ENCODE assay signal across 10 mouse cellular contexts in genomic region chr1:187439170-187439914, GRCm38 (mm10).
DNase-seq lines count a peak whose midpoint lies in the region; ATAC-seq lines count a peak whose summit lies in the region.
"Had no signal": no experiment of that assay in that cellular context is flagged by ENCODE, and none has a peak within 500 bp of the region (broad histone marks: within the 10 kb centered on the region; RNA-seq: fewer than 3 reads in every experiment).

No protein-coding gene starts in this region.

- peak; percentile 48; the same call in 1 of the 2 replicates for ATAC-seq in hindbrain, embryonic 15.5 days (ENCODE audit: low FRiP score, low read depth)

- no peaks in the 10 kb centered on the region for H3K9me3 ChIP-seq in hindbrain, embryonic 15.5 days

- no peak overlapping the region for H3K27ac ChIP-seq in hindbrain, embryonic 15.5 days (replicated peaks)

- WGBS in hindbrain, embryonic 15.5 days = 62% methylated on average over 20 of the region's 20 CpGs

- no peaks in the 10 kb centered on the region for H3K4me1 ChIP-seq in hindbrain, embryonic 15.5 days (replicated peaks)

- peak; percentile 42 for DNase-seq in R1 (ENCODE audit: low read depth, low spot score)
- DNase-seq in cerebellum, adult 9-11 months = peak; percentile 28
- peak; percentile 69 to 76 for DNase-seq in kidney, postnatal 4 days
- no peak for DNase-seq in testis, postnatal 14 days (ENCODE audit: low spot score)
- DNase-seq in thymus, postnatal 36 days = no peak
- no peak for DNase-seq in spleen, adult 18-20 months
- no peak for DNase-seq in lung, postnatal 10 days
- DNase-seq: heart, postnatal 36 days; lung, adult 18-20 months had no signal

- no peaks in the 10 kb centered on the region for H3K36me3 ChIP-seq in hindbrain, embryonic 15.5 days

- no peak overlapping the region for H3K4me3 ChIP-seq in hindbrain, embryonic 15.5 days

- H3K27me3 ChIP-seq in hindbrain, embryonic 15.5 days = no peaks in the 10 kb centered on the region

- H3K9ac ChIP-seq in hindbrain, embryonic 15.5 days = no peak overlapping the region

- H3K4me2 ChIP-seq in hindbrain, embryonic 15.5 days = peak overlapping the region; percentile 36

Comparison
In these comparisons a context has a peak if more than half of its experiments do, and no peak if none do; other contexts are left out.
1. DNase-seq: peak in R1 (single experiment), cerebellum, adult 9-11 months (single experiment) and kidney, postnatal 4 days (2 of 2); none in testis, postnatal 14 days (single experiment), thymus, postnatal 36 days (0 of 2), spleen, adult 18-20 months (0 of 2) and lung, postnatal 10 days (single experiment).